Mouse (Mus musculus) layer of hippocampus, adult 8-10 months (tissue): ENCODE data around the gene Gm8765. TPM values are rescaled to one million over a fixed set of nuclear protein-coding genes. Genes with fewer than 3 reads are reported as not detected.
"Not testable (repeated sequence)": the region's sequence is repeated elsewhere in the genome, so short reads cannot be mapped to it uniquely, and the experiment has no call there.

Experiments
- DNase-seq, 2 experiments: peaks; one replicate each; pipeline ENCODE4 v3.0.0; 2022; ENCODE audit warnings: low spot score in 2 of 2
- microRNA-seq, 2 experiments: library from miRNA; unstranded; fragments of <30 nt; microRNA quantifications; one replicate each; pipeline ENCODE4 v1.2.0; 2022
- total RNA-seq, 4 experiments: library from RNA; stranded (reverse); gene quantifications; 2 replicates each; pipeline ENCODE4 v1.2.4; 2022

Gm8765 gene
- not detected for total RNA-seq

GRCm38 (mm10) chr13:50698012-50698411 lies at the start of gene Gm8765:
Gene Gm8765 (plus strand): TSS chr13:50698312.
- DNase-seq = not testable (repeated sequence)

DNA sequence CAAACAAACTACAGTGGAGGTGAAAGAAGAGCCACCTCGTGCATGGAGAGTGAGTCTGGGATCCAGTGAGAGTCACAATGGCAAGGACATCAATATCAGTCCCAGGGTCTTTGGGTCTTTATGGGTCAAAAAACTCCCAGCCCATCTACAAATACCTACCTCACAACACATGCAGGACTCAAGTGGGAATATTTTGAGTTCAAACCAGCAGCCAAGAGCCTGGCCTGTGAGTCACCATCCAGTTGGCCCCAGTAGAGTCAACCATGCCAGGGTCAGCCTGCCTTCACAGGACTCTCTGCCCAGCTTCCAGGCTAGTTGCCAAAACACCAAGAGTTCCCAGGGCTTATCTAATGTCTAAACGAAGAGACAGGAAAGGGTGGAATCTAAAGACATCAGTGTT lies 49.3 kb upstream of the Gm8765 start:
- not testable (repeated sequence) for DNase-seq

GRCm38 (mm10) chr13:50750282-50750681 lies 52.2 kb downstream of the Gm8765 start:
- not testable (repeated sequence) for DNase-seq

- no peak for DNase-seq
These were observed 53.6 kb downstream of the Gm8765 start for GRCm38 (mm10) chr13:50751732-50752131.

DNA sequence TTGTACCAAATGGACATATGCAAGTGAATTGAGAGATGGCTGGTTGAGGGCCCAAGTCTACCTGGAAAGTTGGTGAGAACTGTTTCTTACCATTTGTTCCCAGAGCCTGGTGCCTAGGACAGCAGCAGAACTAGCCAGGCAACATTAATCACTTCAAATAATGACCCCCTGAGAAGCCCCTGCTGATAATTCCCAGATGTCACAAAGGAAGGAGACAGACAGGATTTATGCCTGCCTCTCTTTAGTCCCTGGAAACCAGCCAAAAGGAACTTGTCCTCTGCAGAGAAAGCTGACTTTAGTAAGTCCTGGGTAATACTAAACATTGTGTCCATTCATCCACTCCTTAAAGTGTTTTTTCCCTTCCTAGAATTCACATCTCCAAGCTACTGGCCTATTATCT lies 54.8 kb downstream of the Gm8765 start:
- DNase-seq = not testable (repeated sequence)

Small RNAs within 50 kb of the gene (microRNA-seq; reads per million reads assigned to microRNA genes)
- 0 reads per million in 2 experiments for gene Gm23952

Other genes starting within 250 kb of the Gm8765 start
- not detected for gene Nutm2, start 231.0 kb upstream of the Gm8765 start, total RNA-seq
- not detected for gene Gm904, start 55.1 kb upstream of the Gm8765 start, total RNA-seq